Mouse (Mus musculus) myocyte (in vitro differentiated cells): Measurements from ENCODE around the gene Gm47995.

ENCODE experiments used
- CEBPB ChIP-seq: IDR thresholded peaks from 2 replicates; pipeline ENCODE4 v1.6.1; 2011; ENCODE audit warnings: mild to moderate bottlenecking, moderate library complexity; ENCODE audit not compliant: poor library complexity, insufficient read depth, severe bottlenecking
- E2F4 ChIP-seq: IDR thresholded peaks from one replicate; pipeline ENCODE4 v1.6.1; 2011; ENCODE audit warnings: mild to moderate bottlenecking, control low read depth, moderate library complexity; ENCODE audit not compliant: insufficient read depth
- POLR2A ChIP-seq: IDR thresholded peaks from one replicate; pipeline ENCODE4 v1.6.1; 2011; ENCODE audit warnings: low read depth, mild to moderate bottlenecking, control low read depth, moderate library complexity; ENCODE audit not compliant: insufficient read length
- POLR2AphosphoS2 ChIP-seq: IDR thresholded peaks from one replicate; pipeline ENCODE4 v1.6.1; 2011; ENCODE audit warnings: low read depth, control low read depth; ENCODE audit not compliant: insufficient read length
- TCF3 ChIP-seq: IDR thresholded peaks from one replicate; pipeline ENCODE4 v1.6.1; 2011; ENCODE audit warnings: low read depth, control low read depth; ENCODE audit not compliant: insufficient read length
- USF1 ChIP-seq: IDR thresholded peaks from one replicate; pipeline ENCODE4 v1.6.1; 2011; ENCODE audit warnings: low read depth, mild to moderate bottlenecking, control low read depth, moderate library complexity

DNA sequence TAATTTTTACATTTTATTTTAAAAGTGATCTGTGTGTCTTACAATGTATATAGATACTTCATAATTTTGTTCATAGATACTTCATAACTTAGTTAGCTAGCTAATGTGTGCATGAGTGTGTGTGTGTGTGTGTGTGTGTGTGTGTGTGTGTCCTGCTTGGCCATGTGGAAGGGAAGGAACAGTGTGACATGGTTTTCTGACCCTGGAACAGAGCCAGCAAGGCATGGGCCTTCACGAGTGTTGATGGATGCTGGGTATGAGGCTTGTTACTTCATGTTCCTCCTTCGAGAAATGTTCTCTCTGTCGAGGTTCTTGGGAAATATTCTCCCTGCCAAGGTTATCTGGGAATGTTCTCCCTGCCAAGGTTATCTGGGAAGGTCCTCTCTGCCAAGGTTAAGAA, 35.5 kb downstream of the Gm47995 start:
- TF ChIP-seq POLR2A (no peak), POLR2AphosphoS2 (no peak), USF1 (no peak), TCF3 (no peak), CEBPB (no peak), E2F4 (no peak)
